Mouse (Mus musculus): ENCODE measurements around the gene Pctp. TPM values are rescaled to one million over a fixed set of nuclear protein-coding genes. Genes with fewer than 3 reads are reported as not detected.

Gene Pctp
- polyA plus RNA-seq, 1 experiment, result 9.9 TPM

GRCm38 (mm10) chr11:89978914-89979818 lies 23.5 kb downstream of the Pctp start:
- TF ChIP-seq CTCF (IDR thresholded peaks at IDR 0.05; ENCODE audit: control insufficient read depth, insufficient read depth, low read length), result no peak
- no peak for TF ChIP-seq POLR2A (IDR thresholded peaks at IDR 0.05; ENCODE audit: borderline replicate concordance, control insufficient read depth, low read depth, low read length)
- Histone ChIP-seq H3K4me1 (ENCODE audit: control insufficient read depth, insufficient read depth, low read length) (no peaks in the 10 kb centered on the region), H3K4me3 (replicated peaks; ENCODE audit: control insufficient read depth, low read depth, low read length) (no peak overlapping the region), H3K27ac (ENCODE audit: control insufficient read depth, insufficient read depth, low read depth, low read length, poor library complexity) (no peak overlapping the region)
- WGBS, result 76% methylated on average over 11 of the region's 11 CpGs

- H3K27ac ChIP-seq (ENCODE audit: control insufficient read depth, insufficient read depth, low read depth, low read length, poor library complexity), result no peak overlapping the region
- no peaks in the 10 kb centered on the region for H3K4me1 ChIP-seq (ENCODE audit: control insufficient read depth, insufficient read depth, low read length)
- 38% methylated on average over 11 of the region's 11 CpGs for WGBS
- H3K4me3 ChIP-seq (replicated peaks; ENCODE audit: control insufficient read depth, low read depth, low read length), result no peak overlapping the region
- TF ChIP-seq POLR2A (IDR thresholded peaks at IDR 0.05; ENCODE audit: borderline replicate concordance, control insufficient read depth, low read depth, low read length) (no peak), CTCF (IDR thresholded peaks at IDR 0.05; ENCODE audit: control insufficient read depth, insufficient read depth, low read length) (no peak)
These were observed 24.3 kb downstream of the Pctp start for GRCm38 (mm10) chr11:89978353-89978831.

GRCm38 (mm10) chr11:89977746-89978352 lies 24.8 kb downstream of the Pctp start:
- TF ChIP-seq POLR2A (IDR thresholded peaks at IDR 0.05; ENCODE audit: borderline replicate concordance, control insufficient read depth, low read depth, low read length), result no peak
- TF ChIP-seq CTCF (IDR thresholded peaks at IDR 0.05; ENCODE audit: control insufficient read depth, insufficient read depth, low read length), result no peak
- Histone ChIP-seq H3K27ac (ENCODE audit: control insufficient read depth, insufficient read depth, low read depth, low read length, poor library complexity) (no peak overlapping the region), H3K4me1 (ENCODE audit: control insufficient read depth, insufficient read depth, low read length) (no peaks in the 10 kb centered on the region), H3K4me3 (replicated peaks; ENCODE audit: control insufficient read depth, low read depth, low read length) (no peak overlapping the region)
- 63% methylated on average over 7 of the region's 7 CpGs for WGBS

- Histone ChIP-seq H3K4me1 (ENCODE audit: control insufficient read depth, insufficient read depth, low read length) (no peaks in the 10 kb centered on the region), H3K4me3 (replicated peaks; ENCODE audit: control insufficient read depth, low read depth, low read length) (no peak overlapping the region), H3K27ac (ENCODE audit: control insufficient read depth, insufficient read depth, low read depth, low read length, poor library complexity) (no peak overlapping the region)
- 85% methylated on average over 5 of the region's 5 CpGs for WGBS
- no peak for TF ChIP-seq POLR2A (IDR thresholded peaks at IDR 0.05; ENCODE audit: borderline replicate concordance, control insufficient read depth, low read depth, low read length)
- no peak for TF ChIP-seq CTCF (IDR thresholded peaks at IDR 0.05; ENCODE audit: control insufficient read depth, insufficient read depth, low read length)
These were observed 26.3 kb downstream of the Pctp start for GRCm38 (mm10) chr11:89976361-89976760.

- 61% methylated on average over 3 of the region's 3 CpGs for whole genome bisulfite sequencing
- no peaks in the 10 kb centered on the region for H3K4me1 ChIP-seq (ENCODE audit: control insufficient read depth, insufficient read depth, low read length)
- H3K4me3 ChIP-seq (replicated peaks; ENCODE audit: control insufficient read depth, low read depth, low read length), result no peak overlapping the region
- H3K27ac ChIP-seq (ENCODE audit: control insufficient read depth, insufficient read depth, low read depth, low read length, poor library complexity), result no peak overlapping the region
- no peak for TF ChIP-seq CTCF (IDR thresholded peaks at IDR 0.05; ENCODE audit: control insufficient read depth, insufficient read depth, low read length)
- no peak for TF ChIP-seq POLR2A (IDR thresholded peaks at IDR 0.05; ENCODE audit: borderline replicate concordance, control insufficient read depth, low read depth, low read length)
These were observed 31.4 kb downstream of the Pctp start for GRCm38 (mm10) chr11:89971296-89971695.

- Histone ChIP-seq H3K4me1 (ENCODE audit: control insufficient read depth, insufficient read depth, low read length) (no peaks in the 10 kb centered on the region), H3K27ac (ENCODE audit: control insufficient read depth, insufficient read depth, low read depth, low read length, poor library complexity) (no peak overlapping the region), H3K4me3 (replicated peaks; ENCODE audit: control insufficient read depth, low read depth, low read length) (no peak overlapping the region)
- WGBS, result 64% methylated on average over 4 of the region's 4 CpGs
- TF ChIP-seq POLR2A (IDR thresholded peaks at IDR 0.05; ENCODE audit: borderline replicate concordance, control insufficient read depth, low read depth, low read length), result no peak
- no peak for TF ChIP-seq CTCF (IDR thresholded peaks at IDR 0.05; ENCODE audit: control insufficient read depth, insufficient read depth, low read length)
These were observed 32.0 kb downstream of the Pctp start for GRCm38 (mm10) chr11:89970726-89971125.

- TF ChIP-seq POLR2A (IDR thresholded peaks at IDR 0.05; ENCODE audit: borderline replicate concordance, control insufficient read depth, low read depth, low read length), result no peak
- TF ChIP-seq CTCF (IDR thresholded peaks at IDR 0.05; ENCODE audit: control insufficient read depth, insufficient read depth, low read length), result no peak
- H3K27ac ChIP-seq (ENCODE audit: control insufficient read depth, insufficient read depth, low read depth, low read length, poor library complexity), result no peak overlapping the region
- no peaks in the 10 kb centered on the region for H3K4me1 ChIP-seq (ENCODE audit: control insufficient read depth, insufficient read depth, low read length)
- H3K4me3 ChIP-seq (replicated peaks; ENCODE audit: control insufficient read depth, low read depth, low read length), result no peak overlapping the region
- WGBS, result 62% methylated on average over 4 of the region's 4 CpGs
These were observed 33.6 kb downstream of the Pctp start for GRCm38 (mm10) chr11:89969131-89969530.

GRCm38 (mm10) chr11:89950691-89951270 lies 51.9 kb downstream of the Pctp start:
- no peak overlapping the region for H3K4me3 ChIP-seq (replicated peaks; ENCODE audit: control insufficient read depth, low read depth, low read length)
- 74% methylated on average over 3 of the region's 3 CpGs for WGBS
- no peak for TF ChIP-seq CTCF (IDR thresholded peaks at IDR 0.05; ENCODE audit: control insufficient read depth, insufficient read depth, low read length)
- TF ChIP-seq POLR2A (IDR thresholded peaks at IDR 0.05; ENCODE audit: borderline replicate concordance, control insufficient read depth, low read depth, low read length), result no peak
- no peaks in the 10 kb centered on the region for H3K4me1 ChIP-seq (ENCODE audit: control insufficient read depth, insufficient read depth, low read length)
- H3K27ac ChIP-seq (ENCODE audit: control insufficient read depth, insufficient read depth, low read depth, low read length, poor library complexity), result no peak overlapping the region
